Mouse (Mus musculus) lung, embryonic 15.5 days (tissue): ENCODE data around the gene Agbl4. TPM values are rescaled to one million over a fixed set of nuclear protein-coding genes. Genes with fewer than 3 reads are reported as not detected.

Source experiments
- ATAC-seq: fragments of 200-750 bp; cut with Nextera tagmentation; 2 replicates; pipeline ENCODE4 v1.8.0; 2017; ENCODE audit warnings: moderate number of reproducible peaks, borderline replicate concordance; ENCODE audit not compliant: low FRiP score, low TSS enrichment; ENCODE audit errors: extremely low read depth
- H3K27ac ChIP-seq: fragments of 300-500 bp; sonication (generic); 2 replicates; pipeline ENCODE4 v1.5.1; 2015; ENCODE audit warnings: moderate library complexity, mild to moderate bottlenecking, inconsistent platforms
- H3K27me3 ChIP-seq: fragments of 300-500 bp; sonication (generic); 2 replicates; pipeline ENCODE4 v1.6.1; 2015; ENCODE audit warnings: inconsistent platforms
- H3K36me3 ChIP-seq: fragments of 300-500 bp; sonication (generic); 2 replicates; pipeline ENCODE4 v1.6.1; 2015; ENCODE audit warnings: inconsistent platforms
- H3K4me1 ChIP-seq: fragments of 300-500 bp; sonication (generic); 2 replicates; pipeline ENCODE4 v1.6.1; 2015; ENCODE audit warnings: inconsistent platforms
- H3K4me2 ChIP-seq: fragments of 300-500 bp; sonication (generic); 2 replicates; pipeline ENCODE4 v1.6.1; 2015; ENCODE audit warnings: inconsistent platforms, mild to moderate bottlenecking, moderate library complexity
- H3K4me3 ChIP-seq: fragments of 300-500 bp; sonication (generic); 2 replicates; pipeline ENCODE4 v1.5.1; 2015; ENCODE audit warnings: mild to moderate bottlenecking, inconsistent platforms
- H3K9ac ChIP-seq: fragments of 300-500 bp; sonication (generic); 2 replicates; pipeline ENCODE4 v1.6.1; 2015; ENCODE audit warnings: inconsistent platforms
- H3K9me3 ChIP-seq: fragments of 300-500 bp; sonication (generic); 2 replicates; pipeline ENCODE4 v1.6.1; 2016; ENCODE audit warnings: inconsistent platforms
- WGBS: fragments of 180-500 bp; shearing (Covaris S2); methylation state at CpG from one replicate; pipeline ENCODE4 v1.1.7; 2015; 5-methylcytosine and 5-hydroxymethylcytosine counted together
- polyA plus RNA-seq: library from polyadenylated mRNA; unstranded; fragments of >200 nt; fragmentation: Nextera tagmentation; extraction: Ambion mirVana; gene quantifications from 2 replicates; pipeline ENCODE4 v1.2.1, GENCODE M21; 2015

Gene Agbl4
- polyA plus RNA-seq, 1 experiment from 2014 or later: 0.50 TPM

- H3K4me1 ChIP-seq: peaks cover 6% of the 10 kb centered on the region; the same call in 1 of the 2 replicates
- no peaks in the 10 kb centered on the region for H3K27me3 ChIP-seq
- H3K36me3 ChIP-seq: no peaks in the 10 kb centered on the region
- no peak overlapping the region for H3K4me2 ChIP-seq
- H3K9me3 ChIP-seq: no peaks in the 10 kb centered on the region
- 60% methylated on average over 5 of the region's 5 CpGs for WGBS
- no peak overlapping the region for H3K4me3 ChIP-seq
- ATAC-seq: no peak
- H3K9ac ChIP-seq: no peak overlapping the region
- no peak overlapping the region for H3K27ac ChIP-seq
Observed at GRCm38 (mm10) chr4:111486187-111486586, 1088.7 kb downstream of the Agbl4 start.

- 86% methylated on average over 4 of the region's 4 CpGs for whole genome bisulfite sequencing
- no peaks in the 10 kb centered on the region for H3K27me3 ChIP-seq
- no peak overlapping the region for H3K4me3 ChIP-seq
- no peak overlapping the region for H3K9ac ChIP-seq
- no peaks in the 10 kb centered on the region for H3K36me3 ChIP-seq
- no peak overlapping the region for H3K4me2 ChIP-seq
- no peak for ATAC-seq
- H3K9me3 ChIP-seq: no peaks in the 10 kb centered on the region
- H3K27ac ChIP-seq: no peak overlapping the region
- H3K4me1 ChIP-seq: peaks cover 6% of the 10 kb centered on the region; the same call in 1 of the 2 replicates
Observed at GRCm38 (mm10) chr4:111487233-111487843, 1089.9 kb downstream of the Agbl4 start.

GRCm38 (mm10) chr4:111493750-111494404, 1096.4 kb downstream of the Agbl4 start:
- Histone ChIP-seq H3K4me3 (no peak overlapping the region), H3K4me1 (no peaks in the 10 kb centered on the region), H3K9ac (no peak overlapping the region), H3K9me3 (no peaks in the 10 kb centered on the region), H3K36me3 (no peaks in the 10 kb centered on the region), H3K27ac (no peak overlapping the region), H3K4me2 (no peak overlapping the region), H3K27me3 (no peaks in the 10 kb centered on the region)
- WGBS: 54% methylated on average over 5 of the region's 5 CpGs
- ATAC-seq: no peak

GRCm38 (mm10) chr4:111495949-111496348, 1098.5 kb downstream of the Agbl4 start:
- 6% methylated on average over 2 of the region's 2 CpGs for WGBS
- Histone ChIP-seq H3K27ac (no peak overlapping the region), H3K4me2 (no peak overlapping the region), H3K36me3 (no peaks in the 10 kb centered on the region), H3K27me3 (no peaks in the 10 kb centered on the region), H3K4me3 (no peak overlapping the region), H3K9ac (no peak overlapping the region), H3K9me3 (no peaks in the 10 kb centered on the region), H3K4me1 (no peaks in the 10 kb centered on the region)
- ATAC-seq: no peak; the same call in 1 of the 2 replicates

GRCm38 (mm10) chr4:111498751-111499150, 1101.3 kb downstream of the Agbl4 start:
- Histone ChIP-seq H3K27ac (no peak overlapping the region), H3K27me3 (no peaks in the 10 kb centered on the region), H3K4me2 (no peak overlapping the region), H3K9me3 (no peaks in the 10 kb centered on the region), H3K4me1 (no peaks in the 10 kb centered on the region), H3K4me3 (no peak overlapping the region), H3K9ac (no peak overlapping the region), H3K36me3 (no peaks in the 10 kb centered on the region)
- ATAC-seq: no peak
- WGBS: 65% methylated on average over 3 of the region's 3 CpGs

GRCm38 (mm10) chr4:111501441-111501840, 1104.0 kb downstream of the Agbl4 start:
- H3K27ac ChIP-seq: no peak overlapping the region
- H3K4me3 ChIP-seq: no peak overlapping the region
- no peaks in the 10 kb centered on the region for H3K4me1 ChIP-seq
- WGBS: 83% methylated on average over 1 of the region's 1 CpGs
- H3K36me3 ChIP-seq: no peaks in the 10 kb centered on the region
- H3K27me3 ChIP-seq: no peaks in the 10 kb centered on the region
- no peak overlapping the region for H3K4me2 ChIP-seq
- H3K9me3 ChIP-seq: no peaks in the 10 kb centered on the region
- no peak overlapping the region for H3K9ac ChIP-seq
- ATAC-seq: no peak

GRCm38 (mm10) chr4:111502965-111503727, 1105.7 kb downstream of the Agbl4 start:
- Histone ChIP-seq H3K36me3 (no peaks in the 10 kb centered on the region), H3K4me1 (no peaks in the 10 kb centered on the region), H3K27me3 (no peaks in the 10 kb centered on the region), H3K4me3 (no peak overlapping the region), H3K9ac (no peak overlapping the region), H3K9me3 (no peaks in the 10 kb centered on the region), H3K27ac (no peak overlapping the region), H3K4me2 (no peak overlapping the region)
- WGBS: 63% methylated on average over 5 of the region's 5 CpGs
- ATAC-seq: no peak

- Histone ChIP-seq H3K9ac (no peak overlapping the region), H3K4me2 (no peak overlapping the region), H3K36me3 (no peaks in the 10 kb centered on the region), H3K4me1 (no peaks in the 10 kb centered on the region), H3K27ac (no peak overlapping the region), H3K9me3 (no peaks in the 10 kb centered on the region), H3K4me3 (no peak overlapping the region), H3K27me3 (no peaks in the 10 kb centered on the region)
- no peak for ATAC-seq
- 69% methylated on average over 2 of the region's 2 CpGs for WGBS
Observed at GRCm38 (mm10) chr4:111504952-111505351, 1107.5 kb downstream of the Agbl4 start.

GRCm38 (mm10) chr4:111510129-111510528, 1112.7 kb downstream of the Agbl4 start:
- Histone ChIP-seq H3K9ac (no peak overlapping the region), H3K4me3 (no peak overlapping the region), H3K27ac (no peak overlapping the region), H3K4me2 (no peak overlapping the region), H3K27me3 (no peaks in the 10 kb centered on the region), H3K9me3 (no peaks in the 10 kb centered on the region), H3K4me1 (no peaks in the 10 kb centered on the region), H3K36me3 (no peaks in the 10 kb centered on the region)
- ATAC-seq: no peak
- WGBS: 19% methylated on average over 2 of the region's 2 CpGs

GRCm38 (mm10) chr4:111513921-111514320, 1116.5 kb downstream of the Agbl4 start:
- H3K9ac ChIP-seq: no peak overlapping the region
- 37% methylated on average over 3 of the region's 3 CpGs for WGBS
- no peaks in the 10 kb centered on the region for H3K9me3 ChIP-seq
- ATAC-seq: no peak
- no peaks in the 10 kb centered on the region for H3K27me3 ChIP-seq
- no peak overlapping the region for H3K27ac ChIP-seq
- H3K4me3 ChIP-seq: no peak overlapping the region
- H3K4me1 ChIP-seq: no peaks in the 10 kb centered on the region
- no peak overlapping the region for H3K4me2 ChIP-seq
- H3K36me3 ChIP-seq: no peaks in the 10 kb centered on the region

GRCm38 (mm10) chr4:111516136-111516535, 1118.7 kb downstream of the Agbl4 start:
- Histone ChIP-seq H3K9ac (no peak overlapping the region), H3K36me3 (no peaks in the 10 kb centered on the region), H3K27me3 (no peaks in the 10 kb centered on the region), H3K4me1 (no peaks in the 10 kb centered on the region), H3K4me3 (no peak overlapping the region), H3K27ac (no peak overlapping the region), H3K9me3 (no peaks in the 10 kb centered on the region), H3K4me2 (no peak overlapping the region)
- WGBS: 84% methylated on average over 2 of the region's 2 CpGs
- no peak for ATAC-seq
